Mouse (Mus musculus): ENCODE results near the gene 1700020D05Rik. TPM values are rescaled to one million over a fixed set of nuclear protein-coding genes. Genes with fewer than 3 reads are reported as not detected.

1700020D05Rik gene
- polyA plus RNA-seq (2012; fragmentation: generic; extraction: Trizol), result 0.15 TPM
- long read RNA-seq, experiment 1, result 0 reads
- long read RNA-seq, experiment 2, result 0 reads

- Histone ChIP-seq H3K79me2 (ENCODE audit: control insufficient read depth, insufficient read depth) (no peaks in the 10 kb centered on the region), H3ac (ENCODE audit: control insufficient read depth, insufficient read length, low read depth) (no peak within 1 kb of the TSS), H3K36me3 (ENCODE audit: control insufficient read depth, insufficient read depth) (no peaks in the 10 kb centered on the region), H3K27me3 (ENCODE audit: control insufficient read depth, insufficient read depth, insufficient read length) (no peaks in the 10 kb centered on the region), H3K79me3 (ENCODE audit: low read depth) (no peaks in the 10 kb centered on the region), H3K4me3 (ENCODE audit: insufficient read depth, poor library complexity, severe bottlenecking) (no peak within 1 kb of the TSS)
- TF ChIP-seq MYOG (IDR thresholded peaks at IDR 0.05; ENCODE audit: control insufficient read depth, extremely low read depth, insufficient read length) (no peak), MAX (IDR thresholded peaks at IDR 0.05) (no peak), USF1 (IDR thresholded peaks at IDR 0.05; ENCODE audit: low read depth) (no peak), MYOD1 (IDR thresholded peaks at IDR 0.05; ENCODE audit: control insufficient read depth, insufficient read length, low read depth) (no peak), FOSL1 (IDR thresholded peaks at IDR 0.05; ENCODE audit: insufficient read depth, low read length, poor library complexity, severe bottlenecking) (no peak), CTCF (IDR thresholded peaks at IDR 0.05; ENCODE audit: control insufficient read depth, insufficient read depth, insufficient read length) (no peak), CEBPB (IDR thresholded peaks at IDR 0.05; ENCODE audit: low read depth) (no peak)
Measured at GRCm38 (mm10) chr19:5503687-5504086, at the start of gene 1700020D05Rik. Gene 1700020D05Rik (minus strand): TSS chr19:5503787.

- no peak overlapping the region for H3K4me3 ChIP-seq (ENCODE audit: insufficient read depth, poor library complexity, severe bottlenecking)
- H3K79me3 ChIP-seq (ENCODE audit: low read depth), result no peaks in the 10 kb centered on the region
- no peak overlapping the region for H3ac ChIP-seq (ENCODE audit: control insufficient read depth, insufficient read length, low read depth)
- H3K27me3 ChIP-seq (ENCODE audit: control insufficient read depth, insufficient read depth, insufficient read length), result peaks cover 12% of the 10 kb centered on the region
- H3K79me2 ChIP-seq (ENCODE audit: control insufficient read depth, insufficient read depth), result no peaks in the 10 kb centered on the region
- H3K36me3 ChIP-seq (ENCODE audit: control insufficient read depth, insufficient read depth), result no peaks in the 10 kb centered on the region
- TF ChIP-seq CEBPB (IDR thresholded peaks at IDR 0.05; ENCODE audit: low read depth), result no peak
- TF ChIP-seq MYOG (IDR thresholded peaks at IDR 0.05; ENCODE audit: control insufficient read depth, extremely low read depth, insufficient read length), result no peak
- TF ChIP-seq USF1 (IDR thresholded peaks at IDR 0.05; ENCODE audit: low read depth), result no peak
- no peak for TF ChIP-seq CTCF (IDR thresholded peaks at IDR 0.05; ENCODE audit: control insufficient read depth, insufficient read depth, insufficient read length)
- no peak for TF ChIP-seq FOSL1 (IDR thresholded peaks at IDR 0.05; ENCODE audit: insufficient read depth, low read length, poor library complexity, severe bottlenecking)
- no peak for TF ChIP-seq MYOD1 (IDR thresholded peaks at IDR 0.05; ENCODE audit: control insufficient read depth, insufficient read length, low read depth)
- TF ChIP-seq MAX (IDR thresholded peaks at IDR 0.05), result no peak
Measured at GRCm38 (mm10) chr19:5547471-5548056, 44.0 kb upstream of the 1700020D05Rik start.

- no peaks in the 10 kb centered on the region for H3K36me3 ChIP-seq (ENCODE audit: control insufficient read depth, insufficient read depth)
- no peak overlapping the region for H3K4me3 ChIP-seq (ENCODE audit: insufficient read depth, poor library complexity, severe bottlenecking)
- no peaks in the 10 kb centered on the region for H3K79me3 ChIP-seq (ENCODE audit: low read depth)
- TF ChIP-seq MAX (IDR thresholded peaks at IDR 0.05) (no peak), CEBPB (IDR thresholded peaks at IDR 0.05; ENCODE audit: low read depth) (no peak), MYOG (IDR thresholded peaks at IDR 0.05; ENCODE audit: control insufficient read depth, extremely low read depth, insufficient read length) (no peak), USF1 (IDR thresholded peaks at IDR 0.05; ENCODE audit: low read depth) (no peak), MYOD1 (IDR thresholded peaks at IDR 0.05; ENCODE audit: control insufficient read depth, insufficient read length, low read depth) (no peak), FOSL1 (IDR thresholded peaks at IDR 0.05; ENCODE audit: insufficient read depth, low read length, poor library complexity, severe bottlenecking) (no peak), CTCF (IDR thresholded peaks at IDR 0.05; ENCODE audit: control insufficient read depth, insufficient read depth, insufficient read length) (no peak)
- H3ac ChIP-seq (ENCODE audit: control insufficient read depth, insufficient read length, low read depth), result no peak overlapping the region
- H3K27me3 ChIP-seq (ENCODE audit: control insufficient read depth, insufficient read depth, insufficient read length), result peaks cover 10% of the 10 kb centered on the region
- no peaks in the 10 kb centered on the region for H3K79me2 ChIP-seq (ENCODE audit: control insufficient read depth, insufficient read depth)
Measured at GRCm38 (mm10) chr19:5544031-5544430, 40.4 kb upstream of the 1700020D05Rik start.

GRCm38 (mm10) chr19:5543362-5543761 is 39.8 kb upstream of the 1700020D05Rik start:
- Histone ChIP-seq H3K79me3 (ENCODE audit: low read depth) (no peaks in the 10 kb centered on the region), H3ac (ENCODE audit: control insufficient read depth, insufficient read length, low read depth) (no peak overlapping the region), H3K79me2 (ENCODE audit: control insufficient read depth, insufficient read depth) (no peaks in the 10 kb centered on the region), H3K36me3 (ENCODE audit: control insufficient read depth, insufficient read depth) (no peaks in the 10 kb centered on the region), H3K27me3 (ENCODE audit: control insufficient read depth, insufficient read depth, insufficient read length) (peaks cover 10% of the 10 kb centered on the region), H3K4me3 (ENCODE audit: insufficient read depth, poor library complexity, severe bottlenecking) (no peak overlapping the region)
- peak; percentile 70 for TF ChIP-seq USF1 (IDR thresholded peaks at IDR 0.05; ENCODE audit: low read depth)
- TF ChIP-seq FOSL1 (IDR thresholded peaks at IDR 0.05; ENCODE audit: insufficient read depth, low read length, poor library complexity, severe bottlenecking), result no peak

- no peak for TF ChIP-seq CTCF (IDR thresholded peaks at IDR 0.05; ENCODE audit: control insufficient read depth, insufficient read depth, insufficient read length)
- TF ChIP-seq MAX (IDR thresholded peaks at IDR 0.05), result no peak
- TF ChIP-seq USF1 (IDR thresholded peaks at IDR 0.05; ENCODE audit: low read depth), result no peak
- no peak for TF ChIP-seq CEBPB (IDR thresholded peaks at IDR 0.05; ENCODE audit: low read depth)
- TF ChIP-seq MYOG (IDR thresholded peaks at IDR 0.05; ENCODE audit: control insufficient read depth, extremely low read depth, insufficient read length), result no peak
- TF ChIP-seq MYOD1 (IDR thresholded peaks at IDR 0.05; ENCODE audit: control insufficient read depth, insufficient read length, low read depth), result no peak
- no peak for TF ChIP-seq FOSL1 (IDR thresholded peaks at IDR 0.05; ENCODE audit: insufficient read depth, low read length, poor library complexity, severe bottlenecking)
- no peaks in the 10 kb centered on the region for H3K79me3 ChIP-seq (ENCODE audit: low read depth)
- H3K4me3 ChIP-seq (ENCODE audit: insufficient read depth, poor library complexity, severe bottlenecking), result no peak overlapping the region
- peaks cover 6% of the 10 kb centered on the region for H3K27me3 ChIP-seq (ENCODE audit: control insufficient read depth, insufficient read depth, insufficient read length)
- no peaks in the 10 kb centered on the region for H3K79me2 ChIP-seq (ENCODE audit: control insufficient read depth, insufficient read depth)
- H3K36me3 ChIP-seq (ENCODE audit: control insufficient read depth, insufficient read depth), result no peaks in the 10 kb centered on the region
- no peak overlapping the region for H3ac ChIP-seq (ENCODE audit: control insufficient read depth, insufficient read length, low read depth)
Measured at GRCm38 (mm10) chr19:5538786-5539185, 35.2 kb upstream of the 1700020D05Rik start.

- Histone ChIP-seq H3K27me3 (ENCODE audit: control insufficient read depth, insufficient read depth, insufficient read length) (peaks cover 3% of the 10 kb centered on the region), H3ac (ENCODE audit: control insufficient read depth, insufficient read length, low read depth) (no peak overlapping the region), H3K79me2 (ENCODE audit: control insufficient read depth, insufficient read depth) (no peaks in the 10 kb centered on the region), H3K79me3 (ENCODE audit: low read depth) (no peaks in the 10 kb centered on the region), H3K36me3 (ENCODE audit: control insufficient read depth, insufficient read depth) (no peaks in the 10 kb centered on the region), H3K4me3 (ENCODE audit: insufficient read depth, poor library complexity, severe bottlenecking) (no peak overlapping the region)
- no peak for TF ChIP-seq CEBPB (IDR thresholded peaks at IDR 0.05; ENCODE audit: low read depth)
- TF ChIP-seq USF1 (IDR thresholded peaks at IDR 0.05; ENCODE audit: low read depth), result peak; percentile 5
Measured at GRCm38 (mm10) chr19:5532520-5532919, 28.9 kb upstream of the 1700020D05Rik start.
